Mouse (Mus musculus) stomach, embryonic 16.5 days (tissue): ENCODE data around the gene Spdef. TPM values are rescaled to one million over a fixed set of nuclear protein-coding genes. Genes with fewer than 3 reads are reported as not detected.

Source experiments
- ATAC-seq: fragments of 200-750 bp; cut with Nextera tagmentation; 2 replicates; pipeline ENCODE4 v1.8.0; 2017; ENCODE audit warnings: moderate number of reproducible peaks, moderate TSS enrichment; ENCODE audit not compliant: insufficient read depth, low FRiP score
- H3K27ac ChIP-seq: fragments of 300-500 bp; sonication (generic); 2 replicates; pipeline ENCODE4 v1.5.1; 2014; ENCODE audit warnings: low read length
- H3K27me3 ChIP-seq: fragments of 300-500 bp; sonication (generic); 2 replicates; pipeline ENCODE4 v1.6.1; 2014; ENCODE audit warnings: low read length, control low read depth, mixed read lengths; ENCODE audit not compliant: control insufficient read depth, insufficient read depth
- H3K36me3 ChIP-seq: fragments of 300-500 bp; sonication (generic); 2 replicates; pipeline ENCODE4 v1.6.1; 2014; ENCODE audit warnings: low read length; ENCODE audit not compliant: control insufficient read depth, insufficient read depth
- H3K4me1 ChIP-seq: fragments of 300-500 bp; sonication (generic); 2 replicates; pipeline ENCODE4 v1.6.1; 2014; ENCODE audit warnings: low read length, control low read depth, mixed read lengths; ENCODE audit not compliant: control insufficient read depth, insufficient read depth
- H3K4me2 ChIP-seq: fragments of 300-500 bp; sonication (generic); 2 replicates; pipeline ENCODE4 v1.6.1; 2014; ENCODE audit warnings: low read depth, low read length, mixed read lengths
- H3K4me3 ChIP-seq: fragments of 300-500 bp; sonication (generic); replicated peaks from 2 replicates; pipeline ENCODE4 v1.5.1; 2014; ENCODE audit warnings: mild to moderate bottlenecking, low read length
- H3K9ac ChIP-seq: fragments of 300-500 bp; sonication (generic); 2 replicates; pipeline ENCODE4 v1.6.1; 2014; ENCODE audit warnings: low read length
- H3K9me3 ChIP-seq: fragments of 300-500 bp; sonication (generic); replicated peaks from 2 replicates; pipeline ENCODE4 v1.6.1; 2016; ENCODE audit warnings: low read length, control low read depth; ENCODE audit not compliant: control insufficient read depth
- WGBS: fragments of 180-500 bp; shearing (Covaris S2); extraction: QIAGEN DNeasy Blood & Tissue Kit; methylation state at CpG from one replicate; pipeline ENCODE4 v1.1.7; 2014; 5-methylcytosine and 5-hydroxymethylcytosine counted together
- polyA plus RNA-seq: library from polyadenylated mRNA; unstranded; fragments of >200 nt; fragmentation: Nextera tagmentation; extraction: Ambion mirVana; gene quantifications from 2 replicates; pipeline ENCODE4 v1.2.1, GENCODE M21; 2015

Gene Spdef
- polyA plus RNA-seq, 1 experiment from 2014 or later, result 22.5 TPM

- H3K4me1 ChIP-seq, result peaks cover 15% of the 10 kb centered on the region
- no peak overlapping the region for H3K4me3 ChIP-seq
- H3K9ac ChIP-seq, result no peak overlapping the region
- no peaks in the 10 kb centered on the region for H3K9me3 ChIP-seq
- ATAC-seq, result no peak
- no peaks in the 10 kb centered on the region for H3K27me3 ChIP-seq
- H3K36me3 ChIP-seq, result no peaks in the 10 kb centered on the region
- H3K4me2 ChIP-seq, result no peak overlapping the region
- H3K27ac ChIP-seq, result no peak overlapping the region
- 61% methylated on average over 14 of the region's 14 CpGs for WGBS
These were observed 9.1 kb downstream of the Spdef start for GRCm38 (mm10) chr17:27719663-27720062.

- no peak overlapping the region for H3K4me3 ChIP-seq
- no peaks in the 10 kb centered on the region for H3K27me3 ChIP-seq
- H3K4me2 ChIP-seq, result no peak overlapping the region
- peaks cover 15% of the 10 kb centered on the region for H3K4me1 ChIP-seq
- no peak overlapping the region for H3K9ac ChIP-seq
- H3K9me3 ChIP-seq, result no peaks in the 10 kb centered on the region
- WGBS, result 68% methylated on average over 5 of the region's 5 CpGs
- no peak for ATAC-seq
- H3K36me3 ChIP-seq, result no peaks in the 10 kb centered on the region
- H3K27ac ChIP-seq, result no peak overlapping the region
These were observed 10.5 kb downstream of the Spdef start for GRCm38 (mm10) chr17:27718250-27718649.

GRCm38 (mm10) chr17:27716804-27717203, 12.0 kb downstream of the Spdef start:
- Histone ChIP-seq H3K9me3 (no peaks in the 10 kb centered on the region), H3K4me3 (peak overlapping the region; percentile 31), H3K36me3 (no peaks in the 10 kb centered on the region), H3K27me3 (no peaks in the 10 kb centered on the region), H3K4me1 (peaks cover 23% of the 10 kb centered on the region), H3K27ac (no peak overlapping the region), H3K4me2 (peak overlapping the region; percentile 46), H3K9ac (peak overlapping the region; percentile 50; the same call in 1 of the 2 replicates)
- WGBS, result 6% methylated on average over 16 of the region's 16 CpGs
- ATAC-seq, result peak; percentile 30; the same call in 1 of the 2 replicates

- no peaks in the 10 kb centered on the region for H3K36me3 ChIP-seq
- ATAC-seq, result no peak
- H3K4me3 ChIP-seq, result no peak overlapping the region
- H3K9me3 ChIP-seq, result no peaks in the 10 kb centered on the region
- H3K27ac ChIP-seq, result no peak overlapping the region
- 50% methylated on average over 1 of the region's 1 CpGs for WGBS
- no peak overlapping the region for H3K4me2 ChIP-seq
- peaks cover 21% of the 10 kb centered on the region for H3K4me1 ChIP-seq
- H3K9ac ChIP-seq, result 0 out of 2 replicates have a peak overlapping the region, but pooled peaks have one; percentile 19
- no peaks in the 10 kb centered on the region for H3K27me3 ChIP-seq
These were observed 15.9 kb downstream of the Spdef start for GRCm38 (mm10) chr17:27712832-27713231.

- H3K9ac ChIP-seq, result no peak overlapping the region
- H3K9me3 ChIP-seq, result no peaks in the 10 kb centered on the region
- H3K4me2 ChIP-seq, result no peak overlapping the region
- no peak for ATAC-seq
- H3K4me3 ChIP-seq, result no peak overlapping the region
- 77% methylated on average over 5 of the region's 5 CpGs for WGBS
- H3K4me1 ChIP-seq, result peaks cover 12% of the 10 kb centered on the region
- H3K36me3 ChIP-seq, result no peaks in the 10 kb centered on the region
- no peak overlapping the region for H3K27ac ChIP-seq
- H3K27me3 ChIP-seq, result no peaks in the 10 kb centered on the region
These were observed 19.1 kb downstream of the Spdef start for GRCm38 (mm10) chr17:27709650-27710049.

- peaks cover 12% of the 10 kb centered on the region for H3K4me1 ChIP-seq
- H3K4me2 ChIP-seq, result peak overlapping the region; percentile 60
- peak overlapping the region; percentile 57 for H3K9ac ChIP-seq
- no peaks in the 10 kb centered on the region for H3K36me3 ChIP-seq
- no peaks in the 10 kb centered on the region for H3K9me3 ChIP-seq
- H3K4me3 ChIP-seq, result peak overlapping the region; percentile 41
- ATAC-seq, result peak; percentile 89
- peak overlapping the region; percentile 15; the same call in 1 of the 2 replicates for H3K27ac ChIP-seq
- no peaks in the 10 kb centered on the region for H3K27me3 ChIP-seq
- 3% methylated on average over 25 of the region's 25 CpGs for WGBS
These were observed 20.6 kb downstream of the Spdef start for GRCm38 (mm10) chr17:27707954-27708661.

- H3K9me3 ChIP-seq, result no peaks in the 10 kb centered on the region
- H3K4me3 ChIP-seq, result no peak overlapping the region
- H3K9ac ChIP-seq, result no peak overlapping the region
- H3K4me1 ChIP-seq, result peaks cover 5% of the 10 kb centered on the region
- peak; percentile 41; the same call in 1 of the 2 replicates for ATAC-seq
- no peak overlapping the region for H3K4me2 ChIP-seq
- WGBS, result 42% methylated on average over 10 of the region's 10 CpGs
- H3K36me3 ChIP-seq, result no peaks in the 10 kb centered on the region
- no peaks in the 10 kb centered on the region for H3K27me3 ChIP-seq
- no peak overlapping the region for H3K27ac ChIP-seq
These were observed 23.1 kb downstream of the Spdef start for GRCm38 (mm10) chr17:27705661-27706060.

- H3K9me3 ChIP-seq, result peaks cover 5% of the 10 kb centered on the region; the same call in 1 of the 2 replicates
- no peak overlapping the region for H3K4me2 ChIP-seq
- WGBS, result 56% methylated on average over 5 of the region's 5 CpGs
- no peak overlapping the region for H3K4me3 ChIP-seq
- H3K27me3 ChIP-seq, result no peaks in the 10 kb centered on the region
- peaks cover 5% of the 10 kb centered on the region for H3K4me1 ChIP-seq
- no peak for ATAC-seq
- H3K36me3 ChIP-seq, result no peaks in the 10 kb centered on the region
- H3K9ac ChIP-seq, result no peak overlapping the region
- H3K27ac ChIP-seq, result no peak overlapping the region
These were observed 24.7 kb downstream of the Spdef start for GRCm38 (mm10) chr17:27703961-27704621.

GRCm38 (mm10) chr17:27702518-27702917, 26.2 kb downstream of the Spdef start:
- peak overlapping the region; percentile 64 for H3K4me2 ChIP-seq
- ATAC-seq, result no peak
- H3K9ac ChIP-seq, result peak overlapping the region; percentile 66
- peaks cover 5% of the 10 kb centered on the region; the same call in 1 of the 2 replicates for H3K9me3 ChIP-seq
- H3K4me3 ChIP-seq, result peak overlapping the region; percentile 33
- H3K27ac ChIP-seq, result no peak overlapping the region
- no peaks in the 10 kb centered on the region for H3K27me3 ChIP-seq
- WGBS, result under 1% methylated on average over 34 of the region's 34 CpGs
- no peaks in the 10 kb centered on the region for H3K36me3 ChIP-seq
- no peaks in the 10 kb centered on the region; the same call in 1 of the 2 replicates for H3K4me1 ChIP-seq
